Mouse (Mus musculus): ENCODE results near the gene Gm3248. TPM values are rescaled to one million over a fixed set of nuclear protein-coding genes. Genes with fewer than 3 reads are reported as not detected.

Gm3248 gene
- polyA plus RNA-seq, 1 experiment from 2014 or later: not detected

Other genes starting within 250 kb of the Gm3248 start
- not detected in 2 replicates for gene Gm3373, start 220.2 kb downstream of the Gm3248 start, polyA plus RNA-seq (2015; fragmentation: Nextera tagmentation; extraction: Ambion mirVana)
- gene Gm3383, start 153.8 kb downstream of the Gm3248 start, polyA plus RNA-seq (2015; fragmentation: Nextera tagmentation; extraction: Ambion mirVana): not detected in 2 replicates
- not detected in 2 replicates for gene Gm3424, start 131.4 kb downstream of the Gm3248 start, polyA plus RNA-seq (2015; fragmentation: Nextera tagmentation; extraction: Ambion mirVana)
- gene Gm8237, start 81.4 kb downstream of the Gm3248 start, polyA plus RNA-seq (2015; fragmentation: Nextera tagmentation; extraction: Ambion mirVana): not detected in 2 replicates
- not detected in 2 replicates for gene Gm3453, start 17.4 kb upstream of the Gm3248 start, polyA plus RNA-seq (2015; fragmentation: Nextera tagmentation; extraction: Ambion mirVana)
- not detected in 2 replicates for gene Gm6337, start 96.5 kb upstream of the Gm3248 start, polyA plus RNA-seq (2015; fragmentation: Nextera tagmentation; extraction: Ambion mirVana)
- 0.06 TPM in 1 of 2 replicates, not detected in the other for gene Gm8206, start 132.2 kb upstream of the Gm3248 start, polyA plus RNA-seq (2015; fragmentation: Nextera tagmentation; extraction: Ambion mirVana)
- 0.05 TPM in 1 of 2 replicates, not detected in the other for gene Gm3468, start 146.9 kb upstream of the Gm3248 start, polyA plus RNA-seq (2015; fragmentation: Nextera tagmentation; extraction: Ambion mirVana)
- gene Gm3476, start 164.1 kb upstream of the Gm3248 start, polyA plus RNA-seq (2015; fragmentation: Nextera tagmentation; extraction: Ambion mirVana): not detected in 2 replicates

All from liver, embryonic 16.5 days (tissue).